20 mouse cellular contexts compared by ENCODE assay signal in genomic region chr8:19701326-19701725, GRCm38 (mm10). TPM values are rescaled to one million over a fixed set of nuclear protein-coding genes. Genes with fewer than 3 reads are reported as not detected.
"Had no signal": no experiment of that assay in that cellular context is flagged by ENCODE, and none has a peak within 500 bp of the region (broad histone marks: within the 10 kb centered on the region; RNA-seq: fewer than 3 reads in every experiment).

No protein-coding gene starts in this region.

RNA-seq across cellular contexts. Expression of gene 4930467E23Rik, which starts 28.1 kb away (rescaled TPM):
- total RNA-seq: gastrocnemius, adult 18-20 months; gastrocnemius, postnatal 25 days; granulocyte monocyte progenitor cell, adult 5-6 weeks; heart, postnatal 4 days; layer of hippocampus, postnatal 10 days had no signal
- polyA plus RNA-seq: heart, embryonic 12.5 days; heart, embryonic 14.5 days; heart, embryonic 16.5 days; hindbrain, embryonic 14.5 days; hindbrain, embryonic 16.5 days; inflammation-experienced regulatory T-cells, adult 6 months; intestine, postnatal 0 days; kidney, embryonic 14.5 days; kidney, embryonic 16.5 days; limb, embryonic 10.5 days; limb, embryonic 12.5 days; limb, embryonic 14.5 days; liver, embryonic 11.5 days; liver, embryonic 13.5 days; liver, embryonic 15.5 days had no signal
